Mouse (Mus musculus) cerebellum, postnatal 14 days (tissue): Measurements from ENCODE around the gene Sugp2.
"Not testable (repeated sequence)": the region's sequence is repeated elsewhere in the genome, so short reads cannot be mapped to it uniquely, and the experiment has no call there.

Source experiments
- DNase-seq, 2 experiments: peaks; one replicate each; pipeline ENCODE4 v3.0.0; 2021; ENCODE audit warnings: mixed read lengths in 2 of 2

The Sugp2 gene

DNA sequence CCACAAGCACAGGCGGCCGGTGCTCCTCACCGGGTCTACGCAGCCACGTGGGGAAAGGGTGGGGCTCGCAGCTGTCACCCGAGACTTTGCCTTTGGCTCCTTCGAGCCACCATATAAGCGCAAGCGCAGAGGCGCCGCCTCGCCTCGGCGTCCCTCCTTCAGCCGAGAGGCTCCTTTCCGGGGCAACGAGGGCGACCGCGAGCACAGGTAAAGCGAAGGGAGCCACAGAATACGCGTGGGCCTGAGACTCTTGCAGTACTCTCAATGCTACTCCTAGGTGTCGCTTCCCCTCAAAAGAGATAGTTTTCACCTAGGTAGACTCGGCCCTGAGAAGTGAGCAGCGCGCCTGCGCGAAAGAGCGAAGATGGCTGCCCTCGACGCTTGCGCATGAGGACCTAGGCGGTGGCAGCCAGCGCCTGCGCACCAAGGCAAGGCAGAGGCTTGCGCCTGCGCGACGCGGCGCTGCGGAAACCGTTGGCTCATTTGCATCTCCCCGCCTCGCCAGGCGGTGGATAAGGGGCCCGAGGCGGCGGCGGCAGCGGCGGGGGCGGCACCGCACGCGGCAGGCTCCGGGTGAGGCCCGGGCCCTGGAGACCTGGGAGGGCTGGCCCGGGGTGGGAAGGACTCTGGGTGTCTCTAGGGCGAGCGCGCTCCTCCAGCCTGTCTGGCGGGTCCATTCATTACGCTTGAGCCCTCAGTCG, at the start of gene Sugp2, which contains the start of gene Armc6:
Gene Sugp2, plus strand, starts transcription at position 147 of the 701 bp plus-strand sequence.
Gene Armc6, minus strand, starts transcription at position 387 of the 701 bp plus-strand sequence.
- DNase-seq: peak; percentile 94 to 96

DNA sequence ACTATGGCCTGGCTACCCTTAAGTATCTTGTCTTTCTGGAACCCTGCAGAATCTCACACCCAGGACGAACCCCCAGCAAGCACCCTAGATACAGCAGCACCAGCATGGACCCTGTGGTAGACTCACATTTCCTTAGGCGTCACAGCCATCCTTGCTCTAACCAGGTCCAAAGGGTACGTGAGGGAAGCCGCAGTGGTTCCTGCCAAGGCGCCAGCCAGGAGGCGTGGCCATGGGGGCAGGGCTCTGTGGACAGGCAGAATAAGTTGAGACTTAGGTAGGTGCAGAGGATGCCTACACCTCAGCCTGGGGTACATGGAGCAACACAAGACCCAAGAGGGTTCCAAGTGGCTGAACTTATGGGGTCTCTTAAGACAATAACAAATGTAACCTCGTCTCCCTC, 45.3 kb upstream of the Sugp2 start:
- no peak for DNase-seq

DNA sequence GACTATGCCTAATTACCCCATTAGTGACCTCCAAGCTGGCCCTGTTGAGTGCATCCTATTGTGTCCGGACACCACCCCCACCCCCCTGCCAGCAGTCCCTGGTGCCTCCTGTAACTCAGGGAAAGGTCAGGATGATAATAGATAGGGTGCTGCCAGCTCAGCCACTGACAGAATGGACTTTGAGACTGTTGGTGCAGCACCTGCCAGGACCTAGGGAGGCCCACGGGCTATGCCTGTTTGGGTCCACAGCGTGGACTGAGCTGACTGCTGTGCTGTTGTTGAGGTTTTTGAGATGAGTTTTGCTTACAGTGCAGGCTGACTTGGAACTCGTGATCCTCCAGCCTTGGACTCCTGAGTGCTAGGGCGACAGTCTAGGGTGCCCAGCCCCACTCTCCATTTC, 40.8 kb upstream of the Sugp2 start:
- DNase-seq: no peak

DNA sequence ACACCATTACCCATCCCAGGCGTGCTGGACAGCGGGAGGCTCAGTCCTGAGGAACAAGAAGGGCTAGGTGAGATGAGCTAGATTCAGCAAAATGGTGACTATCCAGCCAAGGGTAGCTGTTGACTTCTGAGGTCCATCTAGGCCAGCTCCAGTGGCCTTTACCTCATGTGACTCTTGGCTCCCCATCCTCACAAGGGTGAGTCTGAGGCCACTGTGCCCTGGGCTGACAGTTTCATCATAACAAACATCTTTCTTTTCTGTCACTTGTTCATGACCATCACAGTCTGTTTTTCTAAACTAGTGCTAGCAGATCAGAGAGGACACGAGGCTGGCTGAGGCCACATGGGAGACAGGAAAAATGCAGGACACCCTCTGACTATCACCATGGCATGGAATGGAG, 39.8 kb upstream of the Sugp2 start:
- DNase-seq: no peak

DNA sequence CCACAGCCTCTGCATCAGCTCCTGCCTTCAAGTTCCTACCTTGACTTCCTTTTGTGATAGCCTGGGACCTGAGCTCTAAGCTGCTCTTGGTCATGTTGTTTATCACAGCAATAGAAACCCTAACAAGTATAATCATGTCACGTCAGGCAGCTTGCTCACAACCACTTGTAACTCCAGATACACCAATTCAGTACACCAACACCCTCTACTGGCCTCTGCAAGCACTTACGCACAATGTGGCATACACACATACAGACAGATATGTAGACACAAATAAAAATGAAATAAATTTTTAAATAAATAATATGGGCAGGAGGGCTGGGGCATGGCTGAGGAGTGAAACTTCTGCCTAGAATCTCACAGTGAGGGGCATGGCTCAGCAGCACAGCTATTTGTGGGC, 38.3 kb upstream of the Sugp2 start:
- no peak for DNase-seq

DNA sequence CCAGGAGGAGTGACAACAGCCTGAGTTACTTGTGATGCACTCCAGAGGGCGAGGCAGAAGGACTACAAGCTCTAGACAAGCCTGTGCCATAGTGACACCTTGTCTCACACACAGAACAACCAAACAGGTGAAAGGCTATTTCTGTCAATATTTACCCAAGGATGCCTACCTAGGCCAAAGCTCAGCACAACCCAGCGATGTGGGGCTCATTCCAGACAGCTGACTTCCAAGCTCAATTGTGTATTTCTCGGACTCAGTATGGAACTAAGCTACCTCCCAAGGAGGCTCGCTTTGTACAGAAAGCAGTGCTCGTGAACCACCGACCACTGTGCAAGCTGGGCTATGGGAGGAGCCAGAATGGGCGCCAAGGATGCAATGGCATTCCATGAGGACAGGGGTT, 36.4 kb upstream of the Sugp2 start:
- no peak for DNase-seq

DNA sequence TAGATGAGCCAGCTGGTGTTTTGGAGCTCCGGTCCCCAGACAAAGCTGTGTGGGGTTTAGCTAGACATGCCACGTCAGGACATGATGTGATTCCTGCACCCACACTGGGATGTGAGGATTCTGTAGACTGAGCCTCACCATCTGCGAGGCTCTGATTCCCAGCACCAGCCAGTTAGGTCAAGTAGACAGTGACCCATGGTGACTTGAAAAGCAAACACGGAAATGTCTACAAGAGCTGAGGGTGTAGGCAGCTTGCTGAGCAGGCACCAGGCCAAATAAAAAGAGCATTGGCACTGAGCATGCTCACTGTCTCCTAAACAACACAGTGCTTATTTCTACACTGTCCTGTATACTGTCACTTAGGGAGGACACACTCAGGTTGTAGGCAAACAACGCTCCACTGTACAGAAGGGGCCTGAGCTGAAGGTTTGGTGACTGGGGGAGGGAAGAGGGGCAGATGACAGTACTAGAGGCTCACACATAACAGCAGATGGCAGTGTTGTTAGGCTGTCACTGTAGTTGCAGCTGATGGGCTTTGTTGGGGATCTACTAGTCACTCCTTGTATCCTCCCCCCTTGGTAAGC, 33.8 kb upstream of the Sugp2 start:
- peak; percentile 66 to 71 for DNase-seq

DNA sequence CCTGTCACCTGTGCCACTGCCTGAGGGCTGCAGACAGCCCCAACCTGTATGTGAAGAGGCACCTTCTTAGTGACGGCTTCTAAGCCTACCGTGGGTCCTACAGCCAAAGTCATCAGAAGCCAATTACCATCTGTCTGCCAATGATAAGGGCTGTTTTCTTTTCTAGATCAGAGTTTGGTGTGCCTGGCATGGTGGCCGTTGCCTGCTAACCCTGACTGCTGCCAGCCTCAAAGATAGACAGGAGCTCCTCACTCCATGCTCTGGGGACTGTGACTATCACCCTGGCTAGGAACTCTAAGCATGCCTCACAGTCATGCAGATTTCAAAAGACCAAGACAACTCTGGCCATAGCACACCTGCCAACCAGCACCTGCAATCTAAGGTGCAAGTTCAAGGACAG, 32.6 kb upstream of the Sugp2 start:
- DNase-seq: no peak

DNA sequence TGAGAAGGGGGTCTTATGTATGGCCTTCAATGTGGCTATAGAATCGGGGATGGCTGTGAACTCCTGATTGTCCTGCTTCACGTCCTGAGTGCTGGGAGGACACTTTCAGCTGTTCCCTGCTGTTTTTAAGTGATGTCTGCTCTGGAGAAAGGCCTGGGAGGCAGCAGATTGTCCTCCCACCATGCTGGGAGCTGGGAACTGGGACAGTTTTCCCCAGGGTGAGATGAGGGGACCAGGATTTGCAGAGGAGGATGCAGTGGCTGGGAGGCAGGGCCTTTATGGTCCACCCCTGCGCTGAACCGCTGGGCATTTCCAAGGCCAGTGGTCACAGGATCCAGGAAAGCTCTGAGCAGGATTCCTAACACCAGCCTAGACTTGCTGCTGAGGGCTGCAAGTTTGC, 31.0 kb upstream of the Sugp2 start:
- DNase-seq: no peak

DNA sequence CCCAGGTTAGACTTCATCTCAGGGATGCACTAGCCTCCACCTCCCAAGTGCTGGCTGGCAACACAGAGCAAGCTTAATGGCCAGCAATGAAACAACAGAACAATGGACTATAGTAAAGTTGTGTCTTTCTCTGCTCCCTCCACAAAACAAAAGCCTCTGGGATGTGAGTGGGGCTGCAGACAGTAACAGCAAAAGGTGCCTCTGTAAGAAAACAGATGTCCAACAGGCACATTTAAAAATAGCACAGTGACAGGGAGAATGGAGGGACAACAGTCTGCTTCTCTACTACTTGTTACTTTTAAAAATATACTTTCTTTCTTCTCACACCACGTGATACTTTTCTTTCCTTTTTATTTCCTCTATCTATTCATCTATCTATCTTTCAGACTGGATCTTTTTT, 29.3 kb upstream of the Sugp2 start:
- no peak for DNase-seq

DNA sequence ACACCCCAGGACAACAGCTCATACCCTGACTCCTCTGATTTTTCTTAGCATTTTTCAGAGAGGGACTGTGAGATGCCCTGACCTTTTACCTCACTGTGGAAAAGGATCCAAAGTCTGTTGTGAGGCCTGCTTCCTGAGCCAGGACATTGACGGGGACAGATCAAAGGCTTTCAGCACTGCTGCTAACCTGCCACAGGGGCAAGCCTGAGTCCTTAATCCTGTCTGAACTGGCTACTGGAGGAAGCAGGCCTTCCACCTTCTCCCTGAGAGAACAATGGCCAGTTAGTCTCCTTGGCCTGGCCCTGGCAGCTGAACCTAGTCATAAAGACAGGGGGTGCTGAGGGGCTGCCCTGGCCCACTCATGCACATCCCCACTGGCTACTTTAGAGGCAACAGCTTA, 25.9 kb upstream of the Sugp2 start:
- no peak for DNase-seq

DNA sequence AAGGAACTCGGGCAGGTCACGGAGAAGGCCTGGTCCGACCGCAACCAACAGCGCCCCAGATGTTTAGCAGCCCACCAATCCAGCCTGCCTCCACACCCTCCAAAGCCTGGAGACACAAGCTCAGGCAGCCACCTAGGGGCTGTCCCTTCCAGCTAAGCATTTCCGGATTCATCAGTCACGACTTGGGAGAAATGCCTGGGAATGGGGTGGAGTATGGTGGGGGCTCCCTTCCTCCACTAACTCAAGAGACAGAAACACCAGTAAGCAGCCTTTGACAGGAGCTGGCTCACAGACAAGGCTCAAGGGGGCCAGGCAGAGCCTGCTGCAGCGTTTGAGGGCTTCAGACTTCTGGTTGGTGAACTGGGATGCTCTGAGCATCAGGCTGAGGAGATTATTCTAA, 23.5 kb upstream of the Sugp2 start:
- no peak for DNase-seq

DNA sequence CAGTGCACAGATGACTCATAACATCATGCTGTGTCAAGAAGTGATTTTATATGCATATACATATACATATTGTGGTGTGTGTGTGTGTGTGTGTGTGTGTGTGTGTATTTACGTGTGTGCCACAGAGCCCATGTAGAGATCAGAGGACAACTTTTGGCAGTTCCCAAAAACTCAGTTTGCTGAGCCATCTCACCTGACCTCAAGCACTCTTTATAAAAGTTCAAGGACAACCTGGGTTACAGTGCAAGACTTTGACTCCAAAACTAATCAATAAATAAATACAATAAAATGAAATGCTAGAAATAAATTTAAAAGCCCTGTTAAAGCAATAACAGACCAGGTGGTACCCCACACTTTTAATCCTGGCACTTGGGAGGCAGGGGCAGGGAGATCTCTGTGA, 22.8 kb upstream of the Sugp2 start:
- DNase-seq: no peak

DNA sequence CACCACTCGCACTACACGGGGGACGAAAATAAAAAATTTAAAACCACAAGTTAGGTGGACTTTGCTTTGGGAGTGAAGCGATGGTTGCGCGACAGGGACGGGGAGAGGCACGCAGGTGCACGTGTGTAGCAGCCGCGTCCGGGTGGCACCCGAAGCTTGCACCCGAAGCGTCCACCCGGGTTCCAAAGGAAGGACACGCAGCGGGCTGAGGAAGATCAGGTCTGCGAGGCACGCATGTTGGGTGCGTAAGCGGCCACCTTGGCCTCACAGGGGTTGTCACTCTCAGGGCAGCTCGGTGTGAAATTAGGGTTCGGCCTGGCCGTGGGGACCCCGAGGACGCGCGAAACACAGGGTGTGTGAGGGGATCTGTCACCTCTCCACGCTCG, 22.3 kb upstream of the Sugp2 start:
- DNase-seq: no peak

DNA sequence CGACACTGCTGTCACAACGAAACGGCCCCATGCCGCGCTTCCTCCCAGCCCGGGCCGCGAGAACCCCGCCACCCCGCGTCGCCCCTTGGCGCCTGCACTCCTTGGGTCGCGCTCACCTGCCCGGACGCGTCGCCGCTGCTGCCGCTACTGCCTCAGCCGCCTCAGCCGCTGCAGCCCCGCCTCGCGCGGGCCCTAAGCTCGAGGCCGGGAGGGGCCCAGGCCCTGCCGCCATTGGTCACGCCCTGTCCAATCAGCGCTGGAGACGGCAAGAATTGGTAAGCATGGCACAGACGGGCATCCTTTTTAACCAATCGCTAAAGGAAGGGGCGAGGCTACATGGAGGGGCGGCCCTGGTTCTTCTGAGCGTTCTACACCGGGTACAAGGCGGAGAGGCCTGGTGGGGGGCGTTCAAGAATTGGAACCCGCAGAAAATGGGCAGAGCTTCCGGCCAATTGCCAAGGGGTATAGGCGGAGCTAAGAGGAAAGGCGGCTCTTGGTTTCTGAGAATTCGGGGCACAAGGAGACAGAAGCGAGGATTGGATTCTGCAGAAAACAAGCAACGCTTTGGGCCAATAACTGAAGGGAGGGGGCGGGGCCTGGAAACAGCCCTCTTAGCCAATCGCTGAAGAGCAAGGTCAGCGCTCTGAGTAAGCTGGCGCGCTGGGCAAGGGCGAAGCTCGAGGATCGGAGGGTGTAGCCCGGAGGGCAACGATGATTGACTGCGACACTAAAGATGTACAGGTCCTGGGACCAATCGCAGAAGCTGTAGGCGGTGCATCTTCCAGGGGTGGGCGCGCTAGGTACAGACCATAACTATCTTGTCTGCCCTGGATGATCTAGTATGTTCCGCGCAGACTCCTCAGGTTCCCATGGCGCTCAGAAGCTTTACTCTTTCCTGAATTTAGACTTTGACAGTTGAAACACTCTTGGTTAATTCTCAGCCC, 21.6 kb upstream of the Sugp2 start, which contains the start of gene Slc25a42:
Gene Slc25a42, minus strand, starts transcription at position 194 of the 944 bp plus-strand sequence.
- peak; percentile 100 for DNase-seq

DNA sequence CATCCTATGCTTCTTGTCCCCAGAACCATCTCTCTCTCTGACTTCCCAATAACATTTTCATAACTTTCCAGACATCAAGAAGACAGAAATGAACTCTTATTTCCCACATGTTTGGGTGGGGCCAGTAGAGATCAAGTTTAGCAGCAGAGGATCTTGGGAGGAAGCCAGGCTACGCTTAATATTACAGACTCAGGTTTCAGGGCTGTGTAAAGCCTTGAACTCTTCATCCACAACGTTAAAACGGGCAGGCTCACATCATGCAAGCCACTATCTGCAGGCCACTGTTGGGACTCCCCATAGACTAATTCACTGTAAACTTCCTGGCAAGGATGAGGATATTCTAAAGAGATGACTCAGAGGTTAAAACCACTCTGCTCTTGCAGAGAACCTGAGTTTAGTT, 19.6 kb upstream of the Sugp2 start:
- DNase-seq: no peak

DNA sequence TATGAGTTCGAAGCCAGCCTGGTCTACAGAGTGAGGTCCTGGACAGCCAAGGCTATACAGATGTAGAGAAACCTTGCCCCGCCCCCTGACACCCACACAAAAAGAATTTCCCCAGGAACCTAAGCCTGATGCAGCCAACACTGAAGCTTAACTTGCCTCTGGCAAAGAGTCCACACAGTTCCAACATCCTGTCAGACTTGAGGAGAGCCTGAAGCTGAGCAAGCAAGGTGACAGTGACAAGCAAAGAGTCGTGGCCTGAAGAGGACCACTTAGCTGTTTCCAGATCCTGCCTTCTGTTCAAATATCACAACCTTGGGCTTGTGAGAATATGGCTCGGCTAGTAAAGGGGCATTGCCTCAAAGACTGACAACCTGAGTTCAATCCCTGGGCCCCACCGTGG, 18.9 kb upstream of the Sugp2 start:
- DNase-seq: no peak

DNA sequence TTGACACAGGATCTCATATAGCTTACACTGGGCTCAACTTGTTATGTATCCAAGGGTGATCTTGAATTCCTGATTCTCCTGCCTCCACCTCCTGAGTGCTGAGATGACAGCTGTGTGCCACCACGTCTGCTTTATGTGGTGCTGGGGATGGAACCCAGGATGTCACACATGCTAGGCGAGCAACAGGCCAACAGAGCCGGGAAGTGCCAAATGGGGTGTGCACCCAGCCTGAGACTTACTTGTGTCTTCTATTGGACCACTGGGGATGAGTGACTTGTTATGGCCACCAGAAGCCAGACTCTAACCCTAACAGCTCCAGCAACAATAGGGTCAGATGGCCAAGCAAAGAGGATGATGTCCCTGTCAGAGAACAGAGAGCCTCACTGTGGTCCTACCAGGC, 17.9 kb upstream of the Sugp2 start:
- not testable (repeated sequence) for DNase-seq

DNA sequence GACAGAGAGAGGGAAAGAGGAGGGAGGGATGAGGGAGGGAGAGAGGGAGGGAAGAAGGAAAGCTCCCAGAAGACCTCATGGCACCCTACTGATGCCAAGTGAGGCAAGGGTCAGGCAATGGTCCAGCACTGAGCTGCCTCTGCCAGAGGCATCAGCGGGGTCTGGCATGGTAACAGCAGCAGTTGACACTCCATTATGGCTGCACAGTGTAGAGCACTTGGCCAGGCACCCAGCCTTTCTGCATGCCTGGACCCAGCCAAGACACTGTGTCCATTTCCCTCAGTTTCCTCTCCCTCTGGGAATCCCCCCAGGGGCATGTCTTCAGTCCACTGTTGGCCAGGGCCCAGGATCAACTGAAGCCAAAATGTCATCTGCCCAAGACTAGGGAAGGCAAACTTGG, 17.5 kb upstream of the Sugp2 start:
- peak; percentile 79 to 85 for DNase-seq

DNA sequence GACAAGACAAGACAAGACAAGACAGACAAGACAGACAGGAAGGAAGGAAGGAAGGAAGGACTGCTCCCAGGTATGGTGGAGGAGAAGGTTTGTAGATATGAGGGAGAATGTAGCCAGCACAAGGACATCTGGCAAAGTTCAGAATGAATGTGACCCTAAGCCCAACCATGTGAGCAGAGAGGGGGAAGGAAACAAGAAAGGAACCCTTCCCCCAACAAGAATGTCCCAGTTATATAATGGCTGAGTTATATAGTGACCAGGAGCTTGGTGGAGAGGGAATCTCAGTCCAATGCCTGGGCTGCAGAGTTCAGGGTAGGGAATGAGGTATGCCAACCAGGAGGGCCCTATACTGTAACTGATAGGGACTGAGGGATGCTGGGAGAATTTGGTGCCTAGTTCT, 16.6 kb upstream of the Sugp2 start:
- DNase-seq: no peak

DNA sequence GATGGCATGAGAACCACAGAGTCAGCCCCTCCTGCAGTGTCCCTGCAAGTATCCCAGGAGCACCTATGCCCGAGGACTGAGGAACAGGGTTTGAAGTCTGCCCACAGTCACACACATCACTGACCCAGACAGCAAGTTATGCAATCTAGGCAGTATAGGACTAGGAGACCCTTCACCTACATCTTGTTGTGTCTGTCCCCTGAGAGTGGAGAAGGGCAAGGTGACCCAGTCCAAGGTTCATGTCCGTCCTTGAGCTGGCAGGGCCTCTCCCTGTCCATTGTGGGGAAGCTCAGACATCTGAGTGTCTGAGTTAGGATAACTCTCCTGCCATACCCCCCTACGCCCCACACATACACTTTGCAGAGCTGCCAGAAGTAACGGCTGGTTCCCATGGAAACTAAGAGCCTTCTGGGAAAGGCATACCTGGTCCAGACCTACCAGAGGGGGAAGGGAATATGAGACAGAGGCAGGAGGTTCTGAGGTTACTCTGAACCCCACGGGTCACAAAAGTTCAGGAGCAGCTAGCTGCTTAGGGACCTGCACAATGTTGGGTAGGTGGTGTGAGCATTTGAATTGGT, 14.8 kb upstream of the Sugp2 start:
- DNase-seq: no peak

DNA sequence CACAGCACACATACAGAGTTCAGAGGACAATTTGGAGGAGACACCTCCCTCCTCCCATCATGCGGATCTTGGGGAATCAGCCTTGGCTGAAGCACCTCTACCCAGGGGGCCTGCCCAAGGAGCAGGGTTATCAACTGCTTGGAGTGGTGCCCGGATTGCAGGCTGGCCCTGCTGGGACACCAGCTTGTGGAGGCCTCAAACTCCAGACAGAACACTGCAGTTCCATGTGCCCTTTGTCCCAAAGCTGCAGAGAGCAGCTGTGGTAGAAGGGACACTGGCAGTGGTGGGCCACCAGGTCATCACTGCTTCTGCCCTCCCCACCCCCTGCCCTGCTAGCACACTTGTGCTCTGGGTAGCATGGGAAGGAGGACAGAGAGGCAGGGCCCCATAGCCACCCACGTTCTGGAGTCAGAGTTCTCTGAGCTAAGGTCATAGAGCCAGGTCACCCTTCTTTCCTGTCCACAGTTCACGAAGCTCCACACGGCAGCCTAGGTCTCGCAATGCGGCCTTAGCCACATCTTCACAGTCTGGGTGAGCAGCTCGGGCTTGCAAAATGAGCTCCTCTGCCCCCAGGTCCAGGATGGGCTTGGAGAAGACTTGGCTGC, 13.7 kb upstream of the Sugp2 start:
- peak; percentile 65 to 71 for DNase-seq

DNA sequence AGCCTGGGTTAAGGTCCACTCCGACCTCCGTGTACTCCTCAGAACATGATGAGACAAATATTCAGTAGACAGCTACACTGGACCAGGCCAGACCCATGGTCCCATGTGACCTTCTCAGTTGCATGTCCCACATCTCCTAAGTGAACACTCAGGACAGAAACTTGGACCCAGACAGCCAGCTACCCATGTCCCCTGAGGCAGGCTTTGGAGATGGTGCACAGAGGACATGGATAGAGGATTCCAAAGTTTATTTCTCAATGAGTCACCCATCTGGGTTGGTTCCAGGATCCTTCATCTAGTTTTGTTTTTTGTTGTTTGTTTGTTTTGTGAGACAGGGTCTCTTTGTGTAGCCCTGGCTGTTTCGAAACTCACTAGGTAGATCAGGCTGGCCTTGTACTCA, 13.1 kb upstream of the Sugp2 start:
- DNase-seq: no peak
